Mouse (Mus musculus): ENCODE results near the gene Gpr87. TPM values are rescaled to one million over a fixed set of nuclear protein-coding genes. Genes with fewer than 3 reads are reported as not detected.

The Gpr87 gene
- polyA plus RNA-seq, 1 experiment, result 20.4 TPM

- DNase-seq (ENCODE audit: low spot score), result no peak
These were observed 55.3 kb downstream of the Gpr87 start for GRCm38 (mm10) chr3:59139651-59140051.

GRCm38 (mm10) chr3:59138946-59139468 lies 55.9 kb downstream of the Gpr87 start:
- DNase-seq (ENCODE audit: low spot score), result no peak

DNA sequence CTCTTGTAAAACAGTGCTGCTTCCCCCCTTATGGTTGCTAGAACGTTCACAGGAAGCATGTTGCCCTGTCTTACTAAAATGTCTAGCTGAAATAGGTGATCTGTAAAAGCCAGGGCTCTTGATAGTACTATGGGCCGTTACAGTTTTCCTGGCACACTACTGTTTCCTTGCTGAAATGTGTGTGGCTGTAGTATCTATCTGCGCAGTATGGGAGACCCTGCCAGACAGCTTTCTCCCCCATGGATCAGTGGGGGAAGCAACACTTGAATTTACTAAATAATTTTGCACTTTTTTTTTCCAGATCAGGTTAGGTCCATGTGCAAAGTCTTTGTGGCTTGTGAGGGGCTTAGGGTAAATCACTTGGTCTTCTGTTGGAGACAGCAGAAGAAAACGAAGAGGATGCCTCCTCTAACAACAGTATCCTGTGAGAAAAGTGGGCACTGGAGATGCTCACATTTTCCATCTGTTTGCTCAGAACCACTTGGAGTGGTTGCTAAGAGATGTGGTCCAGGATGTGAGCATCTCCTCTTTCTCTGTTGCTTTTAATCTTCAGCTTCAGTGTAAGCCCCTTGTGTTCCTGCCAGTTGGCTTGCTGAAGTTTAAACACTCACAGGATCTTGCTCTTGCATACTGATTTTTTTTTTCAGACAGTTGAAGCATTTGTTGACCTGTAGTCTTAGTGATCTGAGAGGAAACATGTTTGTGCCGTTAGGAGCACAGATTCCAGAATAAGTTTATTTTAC lies 58.8 kb downstream of the Gpr87 start:
- DNase-seq (ENCODE audit: low spot score), result no peak

DNA sequence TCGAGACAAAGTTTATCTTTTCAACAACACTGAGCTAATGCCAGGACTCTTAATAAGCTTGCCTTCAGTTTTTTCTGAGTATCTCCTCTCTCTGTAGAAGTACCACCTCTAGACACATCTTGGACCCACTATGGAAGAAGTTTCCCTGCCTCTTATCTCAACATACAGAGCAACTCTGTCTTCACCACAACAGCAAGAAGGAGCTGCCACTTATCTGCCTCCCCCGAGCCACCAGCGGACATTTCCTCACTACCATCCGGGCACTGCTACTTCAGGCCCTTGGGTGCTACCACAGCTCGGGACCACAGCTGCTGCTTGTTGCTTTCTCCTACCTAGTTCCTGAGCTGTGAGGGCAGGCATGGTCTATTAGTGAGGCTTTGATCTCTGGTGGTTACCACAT lies 61.7 kb downstream of the Gpr87 start:
- DNase-seq (ENCODE audit: low spot score), result no peak

DNA sequence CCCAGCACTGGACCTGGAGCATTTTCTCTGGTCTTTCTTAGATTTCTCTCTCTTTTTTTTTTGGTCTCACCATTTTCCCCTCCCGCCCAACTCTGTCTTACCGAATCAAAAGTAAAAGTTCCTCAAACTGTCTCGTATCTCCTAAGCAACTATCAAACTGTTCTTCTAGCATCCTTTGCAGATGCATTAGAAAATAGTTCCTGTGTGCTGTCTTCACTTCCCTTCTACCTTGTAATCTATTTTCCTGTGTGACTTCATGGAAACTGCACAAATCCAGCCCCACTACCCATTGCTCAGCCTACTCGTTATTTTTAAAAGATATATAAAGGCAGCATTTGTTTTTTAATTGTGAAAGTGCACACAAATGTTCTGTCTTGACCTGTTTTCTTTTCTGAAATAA lies 62.9 kb downstream of the Gpr87 start:
- DNase-seq (ENCODE audit: low spot score), result no peak

- DNase-seq (ENCODE audit: low spot score), result no peak
These were observed 63.8 kb downstream of the Gpr87 start for GRCm38 (mm10) chr3:59131081-59131480.

DNA sequence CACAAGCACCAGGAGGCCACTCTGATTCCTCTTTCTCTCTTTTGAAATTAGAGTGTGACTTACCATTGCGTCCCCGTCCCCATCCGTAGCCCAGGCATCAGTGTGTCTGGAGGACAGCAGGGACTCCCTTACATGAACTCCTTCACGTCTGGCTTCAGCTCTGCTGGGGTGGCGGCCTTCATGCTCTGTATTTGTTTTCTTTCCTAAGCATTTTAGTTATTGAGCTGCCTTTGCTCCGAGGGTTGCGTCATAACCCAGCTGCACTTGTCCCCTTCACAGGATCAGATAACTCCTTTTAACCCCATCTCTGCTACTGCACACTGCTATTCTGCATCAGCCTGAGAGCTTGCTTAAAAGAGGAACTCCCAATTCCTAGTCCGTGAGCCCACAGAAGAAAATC lies 64.5 kb downstream of the Gpr87 start:
- DNase-seq (ENCODE audit: low spot score), result no peak

- no peak for DNase-seq (ENCODE audit: low spot score)
These were observed 65.4 kb downstream of the Gpr87 start for GRCm38 (mm10) chr3:59129547-59129946.

Other genes with a start within 250 kb of the Gpr87 start
- gene Med12l, start 189.3 kb downstream of the Gpr87 start, polyA plus RNA-seq (2012; rRNA removed), result 1.4 and 1.5 TPM in 2 replicates
- 0.51 and 0.56 TPM in 2 replicates for gene Gpr171, start 93.3 kb downstream of the Gpr87 start, polyA plus RNA-seq (2012; rRNA removed)
- 2.0 and 2.8 TPM in 2 replicates for gene P2ry14, start 41.5 kb downstream of the Gpr87 start, polyA plus RNA-seq (2012; rRNA removed)
- gene P2ry13, start 15.8 kb upstream of the Gpr87 start, polyA plus RNA-seq (2012; rRNA removed), result 3.3 and 4.3 TPM in 2 replicates
- gene P2ry12, start 67.8 kb upstream of the Gpr87 start, polyA plus RNA-seq (2012; rRNA removed), result 3.3 and 4.0 TPM in 2 replicates
- gene Igsf10, start 149.3 kb upstream of the Gpr87 start, polyA plus RNA-seq (2012; rRNA removed), result 7.0 and 10.9 TPM in 2 replicates